Mouse (Mus musculus) natural killer cell, adult 2 months (primary cell): Measurements from ENCODE around the gene Gm49333.
"Not testable (repeated sequence)": the region's sequence is repeated elsewhere in the genome, so short reads cannot be mapped to it uniquely, and the experiment has no call there.

Experiments used
- DNase-seq, 2 experiments: peaks; one replicate each; pipeline ENCODE4 v3.0.0; 2022; ENCODE audit warnings: low spot score in 2 of 2

The Gm49333 gene

GRCm38 (mm10) chr16:20623211-20623610 lies 11.8 kb downstream of the Gm49333 start:
- DNase-seq: no peak

GRCm38 (mm10) chr16:20628871-20629391 lies 17.5 kb downstream of the Gm49333 start:
- no peak for DNase-seq

GRCm38 (mm10) chr16:20629731-20630634 lies 18.6 kb downstream of the Gm49333 start, which contains the start of gene Ece2:
Gene Ece2 (plus strand): TSS chr16:20629828.
- no peak for DNase-seq

GRCm38 (mm10) chr16:20637410-20637809 lies 26.0 kb downstream of the Gm49333 start:
- no peak for DNase-seq

GRCm38 (mm10) chr16:20638367-20638766 lies 27.0 kb downstream of the Gm49333 start:
- no peak for DNase-seq

- DNase-seq: peak in 1 of 2 experiments; percentile 29
Observed at GRCm38 (mm10) chr16:20642161-20642560, 30.8 kb downstream of the Gm49333 start.

- DNase-seq: no peak
Observed at GRCm38 (mm10) chr16:20643911-20644310, 32.5 kb downstream of the Gm49333 start.

GRCm38 (mm10) chr16:20651076-20651946 lies 39.9 kb downstream of the Gm49333 start, which contains the start of gene Psmd2:
Gene Psmd2 (plus strand): TSS chr16:20651652.
- DNase-seq: peak; percentile 87 to 89

- no peak for DNase-seq
Observed at GRCm38 (mm10) chr16:20651947-20652310, 40.5 kb downstream of the Gm49333 start.

GRCm38 (mm10) chr16:20653315-20653714 lies 41.9 kb downstream of the Gm49333 start:
- no peak for DNase-seq

- no peak for DNase-seq
Observed at GRCm38 (mm10) chr16:20657661-20658060, 46.3 kb downstream of the Gm49333 start.

GRCm38 (mm10) chr16:20668013-20668412 lies 56.6 kb downstream of the Gm49333 start, which contains the start of gene Eif4g1:
Gene Eif4g1 (plus strand): TSS chr16:20668313.
- not testable (repeated sequence) for DNase-seq

GRCm38 (mm10) chr16:20670291-20670690 lies 58.9 kb downstream of the Gm49333 start:
- DNase-seq: no peak

- no peak for DNase-seq
Observed at GRCm38 (mm10) chr16:20671886-20672285, 60.5 kb downstream of the Gm49333 start.

- DNase-seq: peak; percentile 90 to 92
Observed at GRCm38 (mm10) chr16:20672500-20672902, 61.1 kb downstream of the Gm49333 start.

GRCm38 (mm10) chr16:20672965-20673705 lies 61.7 kb downstream of the Gm49333 start:
- DNase-seq: no peak

GRCm38 (mm10) chr16:20673706-20674303 lies 62.4 kb downstream of the Gm49333 start:
- DNase-seq: peak in 1 of 2 experiments; percentile 25

GRCm38 (mm10) chr16:20675213-20675612 lies 63.8 kb downstream of the Gm49333 start:
- no peak for DNase-seq

- DNase-seq: no peak
Observed at GRCm38 (mm10) chr16:20676702-20677101, 65.3 kb downstream of the Gm49333 start.

GRCm38 (mm10) chr16:20677380-20677779 lies 66.0 kb downstream of the Gm49333 start:
- no peak for DNase-seq
